Mouse (Mus musculus): Measurements from ENCODE around the gene Dnajc1.
A peak's percentile ranks its signal among the peaks of the same experiment; 100 is the strongest.

Dnajc1 gene

GRCm38 (mm10) chr2:18392331-18393021, at the start of gene Dnajc1:
Gene Dnajc1 (minus strand): TSS chr2:18392830.
- peak; percentile 96 for DNase-seq (ENCODE audit: low spot score)

- peak; percentile 81 for DNase-seq (ENCODE audit: low spot score)
Observed at GRCm38 (mm10) chr2:18441871-18442270, 49.2 kb upstream of the Dnajc1 start.

GRCm38 (mm10) chr2:18415242-18415641, 22.6 kb upstream of the Dnajc1 start:
- no peak for DNase-seq (ENCODE audit: low spot score)

GRCm38 (mm10) chr2:18403679-18404078, 11.0 kb upstream of the Dnajc1 start:
- no peak for DNase-seq (ENCODE audit: low spot score)

GRCm38 (mm10) chr2:18401771-18402170, 9.1 kb upstream of the Dnajc1 start:
- no peak for DNase-seq (ENCODE audit: low spot score)

- DNase-seq (ENCODE audit: low spot score), result no peak
Observed at GRCm38 (mm10) chr2:18393022-18393519, 441 bp upstream of the Dnajc1 start.

- DNase-seq (ENCODE audit: low spot score), result peak; percentile 37
Observed at GRCm38 (mm10) chr2:18391861-18392260, 769 bp downstream of the Dnajc1 start.

GRCm38 (mm10) chr2:18389631-18390030, 3.0 kb downstream of the Dnajc1 start:
- no peak for DNase-seq (ENCODE audit: low spot score)

GRCm38 (mm10) chr2:18381662-18382061, 11.0 kb downstream of the Dnajc1 start:
- no peak for DNase-seq (ENCODE audit: low spot score)

GRCm38 (mm10) chr2:18372400-18373182, 20.0 kb downstream of the Dnajc1 start:
- no peak for DNase-seq (ENCODE audit: low spot score)

GRCm38 (mm10) chr2:18370794-18371498, 21.7 kb downstream of the Dnajc1 start:
- no peak for DNase-seq (ENCODE audit: low spot score)

- DNase-seq (ENCODE audit: low spot score), result no peak
Observed at GRCm38 (mm10) chr2:18364402-18364801, 28.2 kb downstream of the Dnajc1 start.

GRCm38 (mm10) chr2:18355293-18355692, 37.3 kb downstream of the Dnajc1 start:
- no peak for DNase-seq (ENCODE audit: low spot score)

- peak; percentile 30 for DNase-seq (ENCODE audit: low spot score)
Observed at GRCm38 (mm10) chr2:18352620-18353019, 40.0 kb downstream of the Dnajc1 start.

- peak; percentile 50 for DNase-seq (ENCODE audit: low spot score)
Observed at GRCm38 (mm10) chr2:18343464-18343863, 49.2 kb downstream of the Dnajc1 start.

GRCm38 (mm10) chr2:18318671-18319070, 74.0 kb downstream of the Dnajc1 start:
- no peak for DNase-seq (ENCODE audit: low spot score)

- DNase-seq (ENCODE audit: low spot score), result no peak
Observed at GRCm38 (mm10) chr2:18317503-18318281, 74.9 kb downstream of the Dnajc1 start.

GRCm38 (mm10) chr2:18316909-18317308, 75.7 kb downstream of the Dnajc1 start:
- no peak for DNase-seq (ENCODE audit: low spot score)

- no peak for DNase-seq (ENCODE audit: low spot score)
Observed at GRCm38 (mm10) chr2:18310261-18311104, 82.1 kb downstream of the Dnajc1 start.

- DNase-seq (ENCODE audit: low spot score), result no peak
Observed at GRCm38 (mm10) chr2:18307440-18308305, 85.0 kb downstream of the Dnajc1 start.

All from adipocyte (in vitro differentiated cells).